Mouse (Mus musculus) limb, embryonic 13.5 days (tissue): ENCODE measurements at regions not wholly inside any gene's neighbourhood (a gene's known extent, or its start where the extent isn't known, plus 50 kb on each side); places are given as distances from the start of the nearest gene placed in this dataset.
"Not testable (repeated sequence)": the region's sequence is repeated elsewhere in the genome, so short reads cannot be mapped to it uniquely, and the experiment has no call there.

Experiments
- ATAC-seq: fragments of 200-750 bp; cut with Nextera tagmentation; 2 replicates; pipeline ENCODE4 v1.8.0; 2017; ENCODE audit warnings: low read depth, moderate number of reproducible peaks, moderate TSS enrichment; ENCODE audit not compliant: low FRiP score
- H3K27ac ChIP-seq: fragments of 300-500 bp; sonication (generic); 2 replicates; pipeline ENCODE4 v1.5.1; 2015; ENCODE audit warnings: inconsistent platforms, mild to moderate bottlenecking, moderate library complexity
- H3K27me3 ChIP-seq: fragments of 300-500 bp; sonication (generic); 2 replicates; pipeline ENCODE4 v1.6.1; 2015; ENCODE audit warnings: mild to moderate bottlenecking, inconsistent platforms
- H3K36me3 ChIP-seq: fragments of 300-500 bp; sonication (generic); 2 replicates; pipeline ENCODE4 v1.6.1; 2015; ENCODE audit warnings: inconsistent platforms, mild to moderate bottlenecking, moderate library complexity
- H3K4me1 ChIP-seq: fragments of 300-500 bp; sonication (generic); 2 replicates; pipeline ENCODE4 v1.6.1; 2015; ENCODE audit warnings: inconsistent platforms
- H3K4me2 ChIP-seq: fragments of 300-500 bp; sonication (generic); replicated peaks from 2 replicates; pipeline ENCODE4 v1.6.1; 2015; ENCODE audit warnings: inconsistent platforms, mild to moderate bottlenecking, moderate library complexity
- H3K4me3 ChIP-seq: fragments of 300-500 bp; sonication (generic); 2 replicates; pipeline ENCODE4 v1.5.1; 2015; ENCODE audit warnings: moderate library complexity, mild to moderate bottlenecking, inconsistent platforms
- H3K9ac ChIP-seq: fragments of 300-500 bp; sonication (generic); 2 replicates; pipeline ENCODE4 v1.6.1; 2015; ENCODE audit warnings: mild to moderate bottlenecking, inconsistent platforms
- H3K9me3 ChIP-seq: fragments of 300-500 bp; sonication (generic); 2 replicates; pipeline ENCODE4 v1.6.1; 2016; ENCODE audit warnings: inconsistent platforms
- WGBS: fragments of 180-500 bp; shearing (Covaris S2); methylation state at CpG from one replicate; pipeline ENCODE4 v1.1.7; 2015; 5-methylcytosine and 5-hydroxymethylcytosine counted together

DNA sequence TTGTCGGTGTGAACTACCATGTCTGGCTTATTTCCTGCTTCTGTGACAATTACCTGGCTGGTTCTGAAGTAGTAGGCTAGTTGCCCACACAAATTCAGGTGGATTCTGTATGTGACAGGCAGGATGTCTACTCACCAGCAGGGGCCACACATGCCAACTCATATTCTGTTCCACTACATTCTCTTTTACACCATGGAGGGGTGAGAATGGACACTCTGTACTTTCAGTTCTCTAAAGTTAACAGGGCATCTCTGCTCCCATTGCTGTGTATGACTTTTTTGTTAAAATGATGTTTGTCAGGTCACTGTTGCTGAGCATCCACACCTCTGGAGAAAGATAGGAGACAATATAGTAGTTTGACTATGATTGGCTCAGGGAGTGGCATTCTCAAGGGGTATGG, 232.3 kb upstream of the Thrb start:
- 49% methylated on average over 1 of the region's 1 CpGs for whole genome bisulfite sequencing
- Histone ChIP-seq H3K9me3 (no peaks in the 10 kb centered on the region), H3K4me3 (no peak overlapping the region), H3K4me2 (no peak overlapping the region), H3K4me1 (no peaks in the 10 kb centered on the region), H3K9ac (no peak overlapping the region), H3K36me3 (no peaks in the 10 kb centered on the region), H3K27me3 (no peaks in the 10 kb centered on the region), H3K27ac (no peak overlapping the region)
- no peak for ATAC-seq

DNA sequence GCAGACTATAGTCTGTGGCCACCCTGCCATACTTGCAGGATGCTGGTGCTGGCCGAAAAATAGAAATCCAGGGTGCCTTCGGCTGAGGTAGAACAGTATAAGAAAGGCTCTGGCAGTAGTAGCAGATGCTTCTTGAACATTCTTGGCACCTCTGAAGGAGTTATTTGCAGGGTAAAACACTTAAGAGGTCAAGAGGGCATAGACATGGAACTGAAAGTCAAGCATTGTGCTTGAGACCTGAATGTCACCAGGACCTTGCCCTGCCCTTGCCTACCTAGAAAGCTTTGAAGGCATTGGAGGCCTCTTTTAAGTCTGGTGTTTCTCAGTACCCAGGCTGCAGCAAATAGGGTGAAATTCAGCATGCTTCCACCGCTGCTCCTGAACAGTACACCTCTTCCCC, 230.9 kb upstream of the Thrb start:
- H3K4me3 ChIP-seq: no peak overlapping the region
- H3K9me3 ChIP-seq: no peaks in the 10 kb centered on the region
- no peak overlapping the region for H3K9ac ChIP-seq
- H3K27me3 ChIP-seq: no peaks in the 10 kb centered on the region
- ATAC-seq: no peak
- no peaks in the 10 kb centered on the region for H3K4me1 ChIP-seq
- H3K27ac ChIP-seq: no peak overlapping the region
- WGBS: 78% methylated on average over 3 of the region's 3 CpGs
- H3K4me2 ChIP-seq: no peak overlapping the region
- H3K36me3 ChIP-seq: no peaks in the 10 kb centered on the region

DNA sequence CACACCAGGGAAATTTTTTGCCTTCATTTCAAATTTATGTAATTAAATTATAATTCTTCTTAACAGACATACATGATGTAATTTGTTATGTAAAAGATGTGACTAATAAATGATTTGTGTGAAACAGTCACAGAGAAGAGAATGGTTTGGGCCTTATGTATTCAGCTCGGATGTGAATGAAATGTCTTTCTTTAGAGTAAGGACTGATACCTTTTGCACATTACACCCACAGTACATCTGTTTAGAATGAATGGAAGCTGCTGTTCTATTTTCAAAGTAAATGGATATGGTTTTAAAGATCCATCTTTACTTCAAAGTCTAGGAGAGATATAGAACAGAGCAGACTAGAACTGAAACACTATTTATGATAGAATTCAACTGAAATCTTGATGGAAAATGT, 226.7 kb upstream of the Thrb start:
- ATAC-seq: no peak
- Histone ChIP-seq H3K4me1 (no peaks in the 10 kb centered on the region), H3K9ac (no peak overlapping the region), H3K4me2 (no peak overlapping the region), H3K27ac (no peak overlapping the region), H3K9me3 (no peaks in the 10 kb centered on the region), H3K36me3 (no peaks in the 10 kb centered on the region), H3K27me3 (no peaks in the 10 kb centered on the region), H3K4me3 (no peak overlapping the region)
- WGBS: 76% methylated on average over 1 of the region's 1 CpGs

DNA sequence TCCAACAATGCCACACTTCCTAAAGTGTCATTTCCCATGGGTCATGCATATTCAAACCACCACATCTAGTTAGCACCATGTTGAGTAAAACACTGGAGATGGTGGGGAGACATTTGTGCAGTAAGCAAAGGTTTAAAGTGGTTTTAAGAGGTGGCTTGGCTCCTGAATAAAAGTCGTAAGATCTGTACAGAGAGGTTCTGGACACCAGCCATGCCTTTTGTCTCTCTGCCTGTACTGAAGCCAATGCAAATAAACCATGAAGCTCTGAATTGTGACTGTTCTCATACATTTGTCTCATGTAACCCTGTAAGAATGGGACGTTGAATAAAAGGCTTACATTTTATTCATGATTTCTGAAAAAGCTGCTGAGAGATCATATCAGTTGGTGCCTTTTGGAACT, 202.1 kb upstream of the Thrb start:
- ATAC-seq: no peak
- Histone ChIP-seq H3K9ac (no peak overlapping the region), H3K27me3 (no peaks in the 10 kb centered on the region), H3K27ac (no peak overlapping the region), H3K9me3 (no peaks in the 10 kb centered on the region), H3K4me3 (no peak overlapping the region), H3K36me3 (no peaks in the 10 kb centered on the region), H3K4me1 (no peaks in the 10 kb centered on the region), H3K4me2 (no peak overlapping the region)
- WGBS: 71% methylated on average over 2 of the region's 2 CpGs

DNA sequence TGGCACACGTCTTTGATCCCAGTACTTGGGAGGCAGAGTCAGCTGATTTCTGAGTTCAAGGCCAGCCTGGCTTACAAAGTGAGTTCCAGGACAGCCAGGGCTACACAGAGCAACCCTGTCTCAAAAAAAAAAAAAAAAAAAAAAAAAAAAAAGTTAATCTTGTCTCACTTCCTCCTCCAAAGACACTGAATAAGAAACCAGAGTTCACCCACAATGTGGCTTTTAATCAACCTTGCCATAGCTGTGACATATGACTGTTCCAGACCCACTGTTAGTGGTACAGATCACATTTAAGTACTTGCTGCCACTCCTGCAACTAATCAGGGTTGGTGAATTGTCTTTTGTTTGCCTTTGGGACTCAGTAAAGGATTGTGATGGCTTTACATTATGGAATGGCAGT, 181.1 kb upstream of the Thrb start:
- H3K4me2 ChIP-seq: no peak overlapping the region
- ATAC-seq: no peak
- H3K27ac ChIP-seq: no peak overlapping the region
- H3K36me3 ChIP-seq: no peaks in the 10 kb centered on the region
- no peak overlapping the region for H3K4me3 ChIP-seq
- WGBS: 95% methylated on average over 1 of the region's 1 CpGs
- H3K27me3 ChIP-seq: no peaks in the 10 kb centered on the region
- no peaks in the 10 kb centered on the region for H3K9me3 ChIP-seq
- no peaks in the 10 kb centered on the region for H3K4me1 ChIP-seq
- H3K9ac ChIP-seq: no peak overlapping the region

DNA sequence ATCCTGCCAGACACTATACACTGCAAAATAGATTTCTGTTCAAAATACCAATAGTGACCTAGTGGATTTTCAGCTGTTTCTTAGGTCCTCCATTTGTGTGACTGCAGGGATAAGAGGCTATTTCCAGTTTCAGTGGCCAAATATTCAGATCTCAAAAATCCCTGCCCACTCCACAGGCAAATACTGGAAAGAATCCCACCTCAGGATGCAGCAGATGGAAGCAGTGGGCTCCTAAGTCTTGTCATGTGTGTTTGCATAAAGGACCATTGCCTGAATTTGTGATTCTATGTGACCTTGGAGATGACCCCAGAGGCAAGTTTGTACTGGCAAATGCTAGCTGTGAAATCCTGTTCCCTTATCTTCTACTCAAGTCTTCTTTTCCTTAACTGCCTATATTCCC, 175.2 kb upstream of the Thrb start:
- no peak overlapping the region for H3K4me2 ChIP-seq
- no peak overlapping the region for H3K27ac ChIP-seq
- H3K36me3 ChIP-seq: no peaks in the 10 kb centered on the region
- H3K9ac ChIP-seq: no peak overlapping the region
- no peak for ATAC-seq
- no peaks in the 10 kb centered on the region for H3K4me1 ChIP-seq
- no peaks in the 10 kb centered on the region for H3K9me3 ChIP-seq
- H3K4me3 ChIP-seq: no peak overlapping the region
- no peaks in the 10 kb centered on the region for H3K27me3 ChIP-seq

DNA sequence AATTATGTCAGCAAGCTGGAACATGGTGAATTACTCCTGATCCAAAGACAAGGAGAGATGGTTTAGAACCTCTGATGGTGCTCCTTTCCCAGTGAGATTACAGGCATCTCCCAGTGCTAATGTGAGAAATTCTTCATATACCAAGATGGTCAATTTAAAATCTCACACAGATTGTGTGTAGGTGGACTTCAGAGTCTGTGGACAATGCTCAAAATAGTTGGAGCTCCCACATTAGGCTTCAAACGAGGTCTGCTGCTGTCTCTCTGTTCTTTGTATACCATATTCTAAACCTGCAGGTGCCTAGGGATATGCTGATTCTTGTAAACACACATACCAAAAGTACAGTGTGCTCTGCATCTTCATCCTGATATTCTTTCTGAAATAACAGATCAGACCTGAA, 146.3 kb upstream of the Thrb start:
- H3K9ac ChIP-seq: no peak overlapping the region
- no peak overlapping the region for H3K4me3 ChIP-seq
- no peaks in the 10 kb centered on the region for H3K9me3 ChIP-seq
- WGBS: 44% methylated on average over 1 of the region's 1 CpGs
- no peak overlapping the region for H3K27ac ChIP-seq
- no peaks in the 10 kb centered on the region for H3K4me1 ChIP-seq
- ATAC-seq: no peak
- H3K36me3 ChIP-seq: no peaks in the 10 kb centered on the region
- H3K27me3 ChIP-seq: no peaks in the 10 kb centered on the region
- no peak overlapping the region for H3K4me2 ChIP-seq

DNA sequence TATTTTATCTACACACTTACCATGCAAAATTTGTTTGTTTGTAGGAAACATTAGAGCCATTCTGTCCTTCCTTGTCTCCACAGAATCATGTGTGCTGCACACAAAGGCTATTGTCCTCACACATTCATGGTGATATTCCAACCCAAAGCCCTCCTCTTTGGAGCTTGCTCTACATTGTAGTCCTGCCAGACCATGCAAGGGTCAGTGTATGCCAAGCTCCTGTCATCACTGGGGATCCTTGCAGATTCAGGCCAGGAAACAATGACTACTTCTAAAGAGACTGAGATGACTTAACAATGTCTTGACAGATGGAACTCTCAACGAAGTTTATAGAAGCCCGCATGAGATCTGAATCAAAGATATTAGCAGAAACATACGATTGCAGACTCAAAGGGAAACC, 137.4 kb upstream of the Thrb start:
- H3K4me3 ChIP-seq: no peak overlapping the region
- ATAC-seq: no peak
- no peaks in the 10 kb centered on the region for H3K27me3 ChIP-seq

DNA sequence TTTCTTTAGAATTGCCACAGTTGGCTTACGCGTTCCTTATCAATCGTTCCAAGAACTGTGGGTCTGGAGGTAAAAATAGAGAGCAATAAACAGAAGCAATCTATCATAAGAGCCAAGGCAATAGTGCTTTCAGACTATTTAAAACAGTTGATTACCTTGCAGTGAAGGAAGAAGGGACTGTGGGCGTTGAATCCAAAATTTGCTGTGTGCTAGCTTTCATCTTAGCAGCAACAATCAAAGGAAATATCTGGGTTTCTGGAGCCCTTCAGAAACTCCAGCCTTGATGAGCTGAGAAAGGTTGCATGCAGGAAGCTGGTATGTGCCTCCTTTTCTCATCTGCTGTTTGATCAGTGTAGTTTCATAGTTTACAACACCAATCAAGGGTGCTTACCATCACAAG, 136.1 kb upstream of the Thrb start:
- no peaks in the 10 kb centered on the region for H3K4me1 ChIP-seq
- no peak overlapping the region for H3K4me3 ChIP-seq
- no peaks in the 10 kb centered on the region for H3K9me3 ChIP-seq
- no peaks in the 10 kb centered on the region for H3K36me3 ChIP-seq
- no peak for ATAC-seq
- no peaks in the 10 kb centered on the region for H3K27me3 ChIP-seq
- H3K9ac ChIP-seq: no peak overlapping the region
- 79% methylated on average over 4 of the region's 4 CpGs for WGBS
- H3K4me2 ChIP-seq: no peak overlapping the region
- no peak overlapping the region for H3K27ac ChIP-seq

More for the DNA sequence above, 137.4 kb upstream of the Thrb start:
- no peak overlapping the region for H3K4me2 ChIP-seq
- 85% methylated on average over 3 of the region's 3 CpGs for WGBS
- no peaks in the 10 kb centered on the region for H3K9me3 ChIP-seq
- no peak overlapping the region for H3K27ac ChIP-seq
- H3K9ac ChIP-seq: no peak overlapping the region
- no peaks in the 10 kb centered on the region for H3K4me1 ChIP-seq
- H3K36me3 ChIP-seq: no peaks in the 10 kb centered on the region

DNA sequence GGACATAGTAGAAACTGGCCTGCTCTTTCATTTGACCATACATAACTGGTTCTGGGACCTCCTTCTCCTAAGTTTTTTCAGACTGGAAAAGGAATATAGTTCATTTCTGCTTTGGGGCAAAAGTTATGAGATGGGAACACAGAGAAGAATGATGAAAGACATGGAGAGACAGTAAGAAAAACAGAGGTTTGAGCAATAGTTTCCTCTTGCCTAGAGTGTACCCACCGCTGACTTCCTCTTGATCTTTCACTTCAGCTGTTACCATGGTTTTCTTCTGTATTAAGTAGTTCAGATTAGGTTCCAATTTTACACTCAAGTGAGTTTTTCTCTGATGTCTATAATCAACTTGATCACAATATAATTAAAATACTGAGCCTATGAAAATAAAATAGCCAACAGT, 120.7 kb upstream of the Thrb start:
- Histone ChIP-seq H3K9me3 (no peaks in the 10 kb centered on the region), H3K4me1 (no peaks in the 10 kb centered on the region), H3K27me3 (no peaks in the 10 kb centered on the region), H3K4me3 (no peak overlapping the region), H3K36me3 (no peaks in the 10 kb centered on the region), H3K9ac (no peak overlapping the region), H3K4me2 (no peak overlapping the region), H3K27ac (no peak overlapping the region)
- WGBS: 91% methylated on average over 1 of the region's 1 CpGs
- ATAC-seq: no peak

DNA sequence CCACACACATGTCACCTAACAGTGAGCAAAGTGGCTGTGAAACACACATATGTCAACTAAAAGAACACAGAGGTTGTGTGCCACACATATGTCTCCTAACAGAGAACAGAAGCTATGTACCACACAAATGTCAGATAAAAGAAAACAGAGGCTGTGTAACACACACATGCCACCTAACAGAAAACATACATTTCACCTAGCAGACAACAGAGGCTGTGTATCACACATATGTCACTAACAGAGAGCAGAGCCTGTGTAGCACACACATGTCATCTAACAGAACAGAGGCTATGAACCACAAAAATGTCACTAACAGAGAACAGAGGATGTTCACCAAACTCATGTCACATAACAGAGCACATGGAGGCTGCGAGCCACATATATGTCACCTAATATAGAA, 103.6 kb upstream of the Thrb start:
- no peaks in the 10 kb centered on the region for H3K9me3 ChIP-seq
- H3K4me2 ChIP-seq: no peak overlapping the region
- no peaks in the 10 kb centered on the region for H3K36me3 ChIP-seq
- no peak overlapping the region for H3K4me3 ChIP-seq
- H3K27ac ChIP-seq: no peak overlapping the region
- ATAC-seq: no peak
- no peaks in the 10 kb centered on the region for H3K27me3 ChIP-seq
- H3K9ac ChIP-seq: no peak overlapping the region
- WGBS: 81% methylated on average over 1 of the region's 1 CpGs
- H3K4me1 ChIP-seq: no peaks in the 10 kb centered on the region

DNA sequence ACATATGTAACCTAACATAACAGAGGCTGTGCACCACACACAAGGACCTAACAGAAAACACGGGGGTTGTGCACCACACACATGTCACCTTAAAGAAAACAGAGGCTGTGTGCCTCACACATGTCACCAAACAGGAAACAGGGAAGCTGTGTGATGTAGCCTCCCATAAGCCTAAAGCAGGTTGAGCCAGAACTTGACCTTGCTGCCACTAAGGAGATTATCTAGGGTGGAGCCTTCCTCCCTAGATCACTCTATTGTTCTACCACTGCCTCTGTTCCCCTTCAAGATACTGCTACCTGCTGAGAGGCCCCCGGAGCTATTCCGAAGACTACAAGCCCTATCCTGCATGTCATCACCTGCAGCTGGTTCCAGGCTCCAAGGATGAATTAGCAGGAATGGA, 100.1 kb upstream of the Thrb start:
- not testable (repeated sequence) for H3K4me3 ChIP-seq, H3K27ac ChIP-seq, H3K9me3 ChIP-seq, H3K9ac ChIP-seq, H3K4me2 ChIP-seq, H3K27me3 ChIP-seq, H3K36me3 ChIP-seq, H3K4me1 ChIP-seq, ATAC-seq
- WGBS: 60% methylated on average over 3 of the region's 3 CpGs

DNA sequence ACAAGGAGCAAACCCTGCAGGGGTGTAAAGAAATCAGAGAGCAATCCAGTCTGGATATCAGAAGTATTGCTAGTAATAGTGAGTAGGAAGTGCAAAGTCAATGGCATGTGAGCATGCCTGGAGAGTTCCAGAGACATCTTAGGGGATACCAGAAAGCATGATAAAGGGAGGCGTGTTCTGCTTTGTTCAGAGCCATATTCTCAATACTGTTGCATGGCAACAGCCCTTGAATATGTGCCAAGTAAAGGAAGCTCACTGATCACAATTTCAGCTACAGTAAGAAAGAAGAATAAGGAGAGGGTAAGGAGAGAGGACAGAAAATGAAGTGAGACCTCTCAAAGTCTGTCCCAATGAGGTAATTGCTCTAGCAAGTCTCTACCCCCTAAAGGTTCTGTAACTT, 92.1 kb upstream of the Thrb start:
- Histone ChIP-seq H3K4me3 (no peak overlapping the region), H3K27ac (no peak overlapping the region), H3K36me3 (no peaks in the 10 kb centered on the region), H3K4me2 (no peak overlapping the region), H3K4me1 (no peaks in the 10 kb centered on the region), H3K9ac (no peak overlapping the region), H3K9me3 (no peaks in the 10 kb centered on the region), H3K27me3 (no peaks in the 10 kb centered on the region)
- no peak for ATAC-seq
- 79% methylated on average over 1 of the region's 1 CpGs for WGBS
